9 mouse cellular contexts compared by ENCODE assay signal in genomic region chr12:86989890-86990754, GRCm38 (mm10). TPM values are rescaled to one million over a fixed set of nuclear protein-coding genes. Genes with fewer than 3 reads are reported as not detected.
DNase-seq lines count a peak whose midpoint lies in the region; ATAC-seq lines count a peak whose summit lies in the region.
"Had no signal": no experiment of that assay in that cellular context is flagged by ENCODE, and none has a peak within 500 bp of the region (broad histone marks: within the 10 kb centered on the region; RNA-seq: fewer than 3 reads in every experiment).

Gene Zdhhc22 (minus strand): TSS chr12:86990430.

- no peaks in the 10 kb centered on the region for H3K36me3 ChIP-seq in forebrain, embryonic 12.5 days (replicated peaks)
- H3K36me3 ChIP-seq in intestine, embryonic 15.5 days: no peaks in the 10 kb centered on the region

- H3K9ac ChIP-seq in forebrain, embryonic 12.5 days: peak within 1 kb of the TSS; percentile 68
- no peak within 1 kb of the TSS for H3K9ac ChIP-seq in intestine, embryonic 15.5 days

- H3K4me1 ChIP-seq in forebrain, embryonic 12.5 days: peaks cover 34% of the 10 kb centered on the region
- peaks cover 8% of the 10 kb centered on the region for H3K4me1 ChIP-seq in intestine, embryonic 15.5 days (replicated peaks)

- WGBS in forebrain, embryonic 12.5 days: 1% methylated on average over 64 of the region's 68 CpGs
- WGBS in intestine, embryonic 15.5 days: under 1% methylated on average over 57 of the region's 68 CpGs

- peaks cover 94% of the 10 kb centered on the region for H3K27me3 ChIP-seq in forebrain, embryonic 12.5 days
- peaks cover 59% of the 10 kb centered on the region for H3K27me3 ChIP-seq in intestine, embryonic 15.5 days (replicated peaks)

- ATAC-seq in forebrain, embryonic 12.5 days (ENCODE audit: low FRiP score): peak; percentile 71
- peak; percentile 72 for ATAC-seq in intestine, embryonic 15.5 days

- DNase-seq in adrenal gland, adult 18-20 months (ENCODE audit: low spot score in 2 of 2): peak; percentile 35 to 37
- no peak for DNase-seq in adrenal gland, adult 8-10 months
- peak; percentile 69 for DNase-seq in right cerebral cortex, postnatal 4 days
- DNase-seq in right cerebral cortex, adult 2 months (ENCODE audit: low spot score in 2 of 2): no peak
- peak; percentile 48 to 58 for DNase-seq in lung, postnatal 4 days
- DNase-seq in spleen, adult 18-20 months: no peak

- no peaks in the 10 kb centered on the region for H3K9me3 ChIP-seq in forebrain, embryonic 12.5 days
- no peaks in the 10 kb centered on the region for H3K9me3 ChIP-seq in intestine, embryonic 15.5 days

- 0 out of 2 replicates have a peak within 1 kb of the TSS, but pooled peaks have one; percentile 9 for H3K27ac ChIP-seq in forebrain, embryonic 12.5 days
- H3K27ac ChIP-seq in intestine, embryonic 15.5 days: no peak within 1 kb of the TSS

- H3K4me2 ChIP-seq in forebrain, embryonic 12.5 days: peak within 1 kb of the TSS; percentile 96
- H3K4me2 ChIP-seq in intestine, embryonic 15.5 days (replicated peaks): peak within 1 kb of the TSS; percentile 49

- peak within 1 kb of the TSS; percentile 54 for H3K4me3 ChIP-seq in forebrain, embryonic 12.5 days (replicated peaks)
- peak within 1 kb of the TSS; percentile 15 for H3K4me3 ChIP-seq in intestine, embryonic 15.5 days (replicated peaks)
- H3K4me3 ChIP-seq: erythroblast, embryonic 14.5 days had no signal

RNA-seq across cellular contexts. Expression of gene Zdhhc22, which starts in this region (rescaled TPM):
- total RNA-seq in adrenal gland, adult 18-20 months (2021): 1 to 10 TPM; 1.0 to 2.2 TPM
- 1 to 10 TPM; 1.8 to 4.7 (median 3.0) TPM for total RNA-seq in adrenal gland, adult 8-10 months (2022)
- polyA plus RNA-seq in forebrain, embryonic 12.5 days (2016; fragmentation: Nextera tagmentation; extraction: Ambion mirVana): 1.1 and 1.6 TPM in 2 replicates
- polyA plus RNA-seq in intestine, embryonic 15.5 days (2015; fragmentation: Nextera tagmentation; extraction: Ambion mirVana): 0.06 and 0.34 TPM in 2 replicates
- polyA plus RNA-seq: erythroblast, embryonic 14.5 days had no signal

Comparison
In these comparisons a context has a peak if more than half of its experiments do, and no peak if none do; other contexts are left out.
1. DNase-seq: peak in adrenal gland, adult 18-20 months (2 of 2), right cerebral cortex, postnatal 4 days (single experiment) and lung, postnatal 4 days (2 of 2); none in adrenal gland, adult 8-10 months (single experiment), right cerebral cortex, adult 2 months (0 of 2) and spleen, adult 18-20 months (0 of 2).
2. Peak in ATAC-seq, H3K4me3 ChIP-seq and H3K4me2 ChIP-seq in intestine, embryonic 15.5 days; RNA of the gene not detected or under 1 TPM.